Mouse (Mus musculus) ES-Bruce4 (cell line): ENCODE data around the gene Iqcf5. TPM values are rescaled to one million over a fixed set of nuclear protein-coding genes. Genes with fewer than 3 reads are reported as not detected.

Experiments used
- H3K27ac ChIP-seq: 2 replicates; pipeline ENCODE4 v1.5.1; 2012; ENCODE audit warnings: low read length, inconsistent platforms; ENCODE audit not compliant: insufficient read depth
- H3K27me3 ChIP-seq: 2 replicates; pipeline ENCODE4 v1.6.1; 2012; ENCODE audit warnings: mild to moderate bottlenecking, low read length, inconsistent platforms; ENCODE audit not compliant: control insufficient read depth, poor library complexity, insufficient read depth, severe bottlenecking
- H3K36me3 ChIP-seq: 2 replicates; pipeline ENCODE4 v1.6.1; 2012; ENCODE audit warnings: inconsistent platforms, mild to moderate bottlenecking, low read length, moderate library complexity; ENCODE audit not compliant: control insufficient read depth, poor library complexity, insufficient read depth, severe bottlenecking
- H3K4me1 ChIP-seq: one replicate; pipeline ENCODE4 v1.8.1; 2011; ENCODE audit warnings: low read length; ENCODE audit not compliant: control insufficient read depth, insufficient read depth
- H3K4me3 ChIP-seq: 2 replicates; pipeline ENCODE4 v1.5.1; 2011; ENCODE audit warnings: low read depth, mild to moderate bottlenecking, low read length
- H3K9ac ChIP-seq: 2 replicates; pipeline ENCODE4 v1.6.1; 2012; ENCODE audit warnings: low read depth, mild to moderate bottlenecking, inconsistent platforms; ENCODE audit not compliant: poor library complexity, severe bottlenecking
- H3K9me3 ChIP-seq: replicated peaks from 2 replicates; pipeline ENCODE4 v1.6.1; 2012; ENCODE audit warnings: mild to moderate bottlenecking, low read length, inconsistent platforms; ENCODE audit not compliant: control insufficient read depth, poor library complexity, insufficient read depth, severe bottlenecking
- CTCF ChIP-seq: IDR thresholded peaks from one replicate; pipeline ENCODE4 v1.8.1; 2011; ENCODE audit warnings: low read depth, low read length
- EP300 ChIP-seq: IDR thresholded peaks from 2 replicates; pipeline ENCODE4 v1.6.1; 2011; ENCODE audit warnings: low read depth, low read length; ENCODE audit not compliant: insufficient read depth
- POLR2A ChIP-seq: IDR thresholded peaks from one replicate; pipeline ENCODE4 v1.8.1; 2011; ENCODE audit warnings: low read length; ENCODE audit not compliant: insufficient read depth
- polyA plus RNA-seq: library from polyadenylated mRNA; stranded (reverse); fragments of >200 nt; gene quantifications from 2 replicates; pipeline ENCODE4 v1.2.4, GENCODE M21; 2011; ENCODE audit warnings: low read depth; ENCODE audit not compliant: missing spikeins, insufficient read depth, insufficient read length

Iqcf5 gene
- polyA plus RNA-seq, 1 experiment = not detected

DNA sequence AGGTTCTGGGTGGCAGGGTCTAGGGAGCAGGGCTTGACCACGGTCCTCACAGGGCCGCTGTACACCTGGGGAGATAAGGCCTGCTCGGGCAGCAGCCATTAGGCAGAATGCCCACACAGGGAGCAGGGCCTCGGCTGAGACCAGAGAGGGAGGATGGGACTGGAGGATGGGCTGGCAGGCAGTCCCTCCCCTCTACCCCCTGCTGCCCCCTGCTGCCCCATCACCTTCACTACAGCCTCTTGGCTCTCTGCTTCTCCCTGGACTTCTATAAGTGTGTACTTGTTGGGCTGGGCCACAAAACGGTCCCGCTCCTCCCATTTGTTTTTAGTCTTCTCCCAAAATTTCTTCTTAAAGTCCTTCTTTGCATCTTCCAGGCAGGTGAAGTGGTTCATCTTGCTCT is 39.9 kb upstream of the Iqcf5 start:
- Histone ChIP-seq H3K27ac (no peak overlapping the region), H3K9ac (peak overlapping the region; percentile 17; the same call in 1 of the 2 replicates), H3K4me3 (peak overlapping the region; percentile 32; the same call in 1 of the 2 replicates), H3K27me3 (no peaks in the 10 kb centered on the region), H3K9me3 (no peaks in the 10 kb centered on the region), H3K36me3 (no peaks in the 10 kb centered on the region), H3K4me1 (peaks cover 2% of the 10 kb centered on the region)
- TF ChIP-seq CTCF = peak; percentile 86
- no peak for TF ChIP-seq POLR2A
- 0 out of 2 replicates have a peak, but pooled peaks have one; percentile 14 for TF ChIP-seq EP300

DNA sequence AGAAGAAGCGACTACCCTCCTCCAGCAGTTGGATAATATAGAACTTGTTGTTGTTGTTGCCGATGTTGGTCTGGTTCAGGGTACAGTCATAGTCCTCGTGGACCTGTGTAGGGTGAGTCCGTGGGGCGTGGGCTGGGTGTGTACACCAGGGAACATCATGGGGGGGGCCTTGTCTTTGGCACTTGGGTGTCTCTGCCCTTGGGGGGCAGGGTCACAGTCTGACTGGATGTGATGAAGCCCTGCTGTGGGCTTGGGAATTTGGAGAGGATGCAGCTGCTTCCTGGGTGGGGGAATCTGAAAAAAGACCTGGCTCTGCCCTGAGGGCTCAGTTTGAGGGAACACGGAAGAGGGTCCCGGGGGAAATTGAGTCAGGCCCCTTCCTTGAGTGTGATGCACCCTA is 39.3 kb upstream of the Iqcf5 start:
- Histone ChIP-seq H3K36me3 (no peaks in the 10 kb centered on the region), H3K27me3 (no peaks in the 10 kb centered on the region), H3K27ac (no peak overlapping the region), H3K9me3 (no peaks in the 10 kb centered on the region), H3K4me3 (no peak overlapping the region), H3K4me1 (peaks cover 2% of the 10 kb centered on the region), H3K9ac (peak overlapping the region; percentile 17; the same call in 1 of the 2 replicates)
- no peak for TF ChIP-seq POLR2A
- TF ChIP-seq CTCF = no peak

DNA sequence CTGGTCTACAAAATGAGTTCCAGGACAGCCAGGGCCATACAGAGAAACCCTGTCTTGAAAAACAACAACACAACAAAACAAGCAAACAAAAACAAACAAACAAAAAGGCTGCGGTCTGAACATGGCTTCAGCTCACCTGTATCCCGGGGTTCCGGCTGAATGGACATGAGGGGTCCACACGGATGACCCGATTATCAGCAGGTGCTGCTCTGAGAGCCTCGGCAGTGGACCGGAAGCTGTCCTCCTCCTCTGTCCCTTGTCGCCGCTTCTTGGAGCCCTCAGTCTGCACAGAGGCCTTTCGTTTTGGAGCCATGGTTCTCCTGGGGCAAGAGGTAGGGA is 38.7 kb upstream of the Iqcf5 start, which contains the start of gene Rrp9:
Gene Rrp9, plus strand, starts transcription at position 301 of the 339 bp plus-strand sequence.
- Histone ChIP-seq H3K9ac (peak within 1 kb of the TSS; percentile 17), H3K9me3 (no peaks in the 10 kb centered on the region), H3K4me3 (peak within 1 kb of the TSS; percentile 38), H3K4me1 (peaks cover 2% of the 10 kb centered on the region), H3K27me3 (no peaks in the 10 kb centered on the region), H3K36me3 (peaks cover 1% of the 10 kb centered on the region; the same call in 1 of the 2 replicates), H3K27ac (peak within 1 kb of the TSS; percentile 10; the same call in 1 of the 2 replicates)
- TF ChIP-seq EP300 = no peak
- TF ChIP-seq CTCF = no peak
- TF ChIP-seq POLR2A = no peak

DNA sequence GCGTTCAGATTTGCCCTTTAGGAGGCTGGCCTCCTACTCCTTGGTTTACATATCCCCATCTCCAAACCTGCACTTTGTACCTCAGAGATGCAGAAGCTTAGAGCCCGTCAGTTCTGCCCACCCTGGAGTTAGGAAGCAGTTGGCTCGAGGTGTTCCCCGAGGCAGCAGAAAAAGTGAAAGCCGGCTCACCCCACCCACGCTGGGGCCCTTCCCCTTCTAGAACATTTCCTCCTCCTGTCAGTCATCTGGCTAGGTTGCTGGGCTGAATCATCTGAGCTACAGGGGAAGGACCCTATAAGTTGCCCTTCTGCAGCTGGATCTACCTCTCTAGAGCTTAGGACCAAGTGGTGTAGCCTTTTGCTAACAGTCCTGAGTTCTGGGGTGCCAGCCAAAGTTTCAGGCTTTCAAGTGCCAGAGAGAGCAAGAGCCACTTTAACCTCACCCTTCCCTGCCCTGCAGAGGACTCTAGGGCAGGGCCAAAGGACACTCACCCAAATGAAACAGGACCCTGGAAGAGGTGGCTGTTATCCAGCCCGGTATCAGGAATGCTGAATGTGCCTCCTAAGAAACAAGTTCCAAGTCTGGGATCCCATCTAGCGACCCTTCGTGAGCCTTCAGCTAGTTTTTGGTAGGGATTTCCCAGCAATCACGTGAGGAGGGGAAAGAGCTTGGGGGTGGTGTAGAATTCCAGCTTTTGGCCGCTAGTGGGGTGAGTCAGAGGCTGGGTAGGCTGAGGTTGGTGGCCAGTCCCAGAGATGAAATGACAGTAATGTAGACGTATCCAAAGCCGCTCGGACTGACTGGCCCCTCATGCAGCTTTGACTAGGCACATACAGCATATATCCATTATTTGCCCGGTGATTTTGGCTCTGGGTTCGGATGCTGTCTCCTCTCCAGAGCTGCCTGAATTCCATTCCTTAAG is 38.1 kb upstream of the Iqcf5 start:
- Histone ChIP-seq H3K27me3 (no peaks in the 10 kb centered on the region), H3K4me1 (peaks cover 2% of the 10 kb centered on the region), H3K9ac (peak overlapping the region; percentile 17), H3K9me3 (no peaks in the 10 kb centered on the region), H3K4me3 (peak overlapping the region; percentile 38), H3K27ac (peak overlapping the region; percentile 10; the same call in 1 of the 2 replicates), H3K36me3 (peaks cover 8% of the 10 kb centered on the region)
- no peak for TF ChIP-seq CTCF
- TF ChIP-seq POLR2A = no peak
- TF ChIP-seq EP300 = no peak

DNA sequence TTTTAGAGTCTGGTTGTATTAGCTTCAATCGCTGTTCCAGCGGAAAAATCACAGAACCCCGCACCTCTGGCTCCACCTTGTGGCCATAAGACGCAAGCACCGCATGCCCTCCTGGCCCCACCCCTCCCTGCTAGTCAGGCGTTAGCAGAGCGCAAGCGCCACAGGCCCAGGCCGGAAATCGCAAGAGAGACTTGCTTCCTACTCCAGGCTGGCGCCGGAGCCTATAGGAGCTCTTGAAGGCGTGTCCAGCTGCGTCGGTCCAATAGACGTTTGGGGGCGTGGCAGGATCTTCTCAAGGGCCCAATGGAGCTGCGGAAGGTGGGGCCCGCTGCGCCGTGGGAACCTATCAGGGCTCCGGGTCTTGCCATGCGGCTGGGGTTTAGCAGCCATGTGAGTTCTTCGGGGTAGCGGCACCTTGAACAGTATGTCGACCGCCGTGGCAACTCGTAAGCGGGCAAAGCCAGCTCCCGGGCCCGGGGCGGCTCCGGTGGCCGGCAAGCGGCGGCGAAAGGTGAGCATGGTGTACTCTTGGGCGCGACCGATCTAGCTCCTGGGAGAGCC is 37.4 kb upstream of the Iqcf5 start, which contains the start of gene Parp3:
Gene Parp3, minus strand, starts transcription at position 26 of the 561 bp plus-strand sequence.
- peak within 1 kb of the TSS; percentile 10; the same call in 1 of the 2 replicates for H3K27ac ChIP-seq
- H3K36me3 ChIP-seq = peaks cover 8% of the 10 kb centered on the region
- H3K4me3 ChIP-seq = peak within 1 kb of the TSS; percentile 96
- peak within 1 kb of the TSS; percentile 86 for H3K9ac ChIP-seq
- no peaks in the 10 kb centered on the region for H3K9me3 ChIP-seq
- TF ChIP-seq POLR2A (no peak), CTCF (peak; percentile 93), EP300 (no peak)
- H3K27me3 ChIP-seq = no peaks in the 10 kb centered on the region
- peaks cover 2% of the 10 kb centered on the region for H3K4me1 ChIP-seq
